Mouse (Mus musculus) embryonic fibroblast, embryonic 13.5 days (primary cell): Measurements from ENCODE around the gene Smchd1.

ENCODE experiments used
- CTCF ChIP-seq: IDR thresholded peaks from 2 replicates; pipeline ENCODE4 v1.5.1; 2011; ENCODE audit warnings: mild to moderate bottlenecking, control low read depth, low read length, moderate library complexity, borderline replicate concordance; ENCODE audit not compliant: insufficient read depth
- POLR2A ChIP-seq: IDR thresholded peaks from 2 replicates; pipeline ENCODE4 v1.6.1; 2011; ENCODE audit warnings: low read depth, mild to moderate bottlenecking, control low read depth, low read length, moderate library complexity

- TF ChIP-seq POLR2A, result no peak
- TF ChIP-seq CTCF, result no peak
These were observed 4.3 kb upstream of the Smchd1 start for GRCm38 (mm10) chr17:71479381-71479901.
